Mouse (Mus musculus): Measurements from ENCODE around the gene Nrip2. TPM values are rescaled to one million over a fixed set of nuclear protein-coding genes. Genes with fewer than 3 reads are reported as not detected.
A peak's percentile ranks its signal among the peaks of the same experiment; 100 is the strongest.

Nrip2 gene
- polyA plus RNA-seq, 1 experiment from 2014 or later, result 3.1 TPM

DNA sequence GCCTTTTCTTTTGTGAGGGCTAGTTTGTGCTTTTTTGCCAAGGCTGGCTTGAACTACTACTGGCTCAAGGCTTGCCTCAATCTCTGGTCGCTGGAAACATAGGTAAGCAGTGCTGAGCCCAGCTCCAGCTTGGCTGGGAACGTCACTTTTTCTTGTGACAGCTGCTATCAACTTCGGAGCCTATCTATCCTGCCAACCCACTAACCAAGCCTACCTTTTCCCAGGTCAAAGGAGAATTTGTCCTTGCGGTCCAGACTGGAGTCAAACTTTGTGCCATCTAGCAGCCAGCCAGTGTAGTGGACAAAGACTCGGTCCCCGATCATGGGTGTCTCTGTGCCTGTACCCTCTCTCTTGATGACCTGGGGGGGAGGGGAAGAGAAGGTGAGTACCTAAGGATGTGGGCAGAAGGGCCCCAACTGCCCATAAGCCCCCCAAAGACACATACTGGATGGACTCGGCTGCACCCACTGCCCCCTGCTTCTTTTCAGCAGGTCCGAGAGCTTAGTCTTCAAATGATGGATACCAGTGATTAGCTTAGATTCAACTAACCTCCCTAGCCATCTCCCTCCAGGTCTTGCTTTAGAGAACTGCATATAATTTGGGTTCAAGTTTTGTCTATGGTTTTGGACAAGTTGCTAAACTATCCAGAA, 37.4 kb downstream of the Nrip2 start:
- H3K9me3 ChIP-seq (ENCODE audit: control insufficient read depth, low read length), result no peaks in the 10 kb centered on the region
- H3K27me3 ChIP-seq (ENCODE audit: control insufficient read depth, insufficient read depth, low read length), result no peaks in the 10 kb centered on the region
- H3K36me3 ChIP-seq (ENCODE audit: control insufficient read depth, insufficient read depth, low read length), result peaks cover 25% of the 10 kb centered on the region
- 89% methylated on average over 8 of the region's 8 CpGs for WGBS
- no peak overlapping the region for H3K9ac ChIP-seq (ENCODE audit: low read depth, low read length)
- peaks cover 2% of the 10 kb centered on the region; the same call in 1 of the 2 replicates for H3K4me1 ChIP-seq (replicated peaks; ENCODE audit: control insufficient read depth, insufficient read depth, low read length)
- DNase-seq (ENCODE audit: low spot score) (no peak), ATAC-seq (ENCODE audit: low FRiP score) (no peak)
- H3K27ac ChIP-seq (ENCODE audit: low read depth, low read length), result no peak overlapping the region
- peak overlapping the region; percentile 97; the same call in 1 of the 2 replicates for H3K4me3 ChIP-seq (ENCODE audit: low read depth, low read length)
- peak overlapping the region; percentile 60 for H3K4me2 ChIP-seq (replicated peaks; ENCODE audit: low read depth, low read length)

DNA sequence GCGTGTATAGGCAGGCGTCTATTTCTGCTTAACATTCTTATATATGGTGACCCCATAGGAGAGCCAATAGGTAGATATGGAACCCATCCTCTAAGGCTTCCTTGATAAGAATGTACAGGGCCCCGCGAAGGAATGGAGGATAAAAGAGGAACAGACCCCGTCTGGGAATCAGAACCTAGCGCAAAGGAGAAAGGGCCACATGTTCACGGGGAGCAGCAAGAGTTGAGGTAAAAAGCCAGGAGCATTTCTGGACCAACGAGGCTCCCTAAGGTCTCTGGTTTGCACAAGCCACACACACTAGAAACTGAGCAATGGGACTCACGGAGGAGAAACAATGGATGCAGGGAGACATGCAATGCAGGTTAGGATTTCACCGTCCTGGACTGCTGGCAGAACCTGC, 38.2 kb downstream of the Nrip2 start:
- DNase-seq (ENCODE audit: low spot score) (no peak), ATAC-seq (ENCODE audit: low FRiP score) (no peak)
- no peaks in the 10 kb centered on the region for H3K27me3 ChIP-seq (ENCODE audit: control insufficient read depth, insufficient read depth, low read length)
- H3K4me3 ChIP-seq (ENCODE audit: low read depth, low read length), result peak overlapping the region; percentile 97
- peak overlapping the region; percentile 60 for H3K4me2 ChIP-seq (replicated peaks; ENCODE audit: low read depth, low read length)
- H3K4me1 ChIP-seq (replicated peaks; ENCODE audit: control insufficient read depth, insufficient read depth, low read length), result peaks cover 2% of the 10 kb centered on the region; the same call in 1 of the 2 replicates
- no peaks in the 10 kb centered on the region for H3K9me3 ChIP-seq (ENCODE audit: control insufficient read depth, low read length)
- 7% methylated on average over 10 of the region's 10 CpGs for WGBS
- H3K36me3 ChIP-seq (ENCODE audit: control insufficient read depth, insufficient read depth, low read length), result peaks cover 22% of the 10 kb centered on the region
- H3K27ac ChIP-seq (ENCODE audit: low read depth, low read length), result peak overlapping the region; percentile 86
- H3K9ac ChIP-seq (ENCODE audit: low read depth, low read length), result peak overlapping the region; percentile 96

DNA sequence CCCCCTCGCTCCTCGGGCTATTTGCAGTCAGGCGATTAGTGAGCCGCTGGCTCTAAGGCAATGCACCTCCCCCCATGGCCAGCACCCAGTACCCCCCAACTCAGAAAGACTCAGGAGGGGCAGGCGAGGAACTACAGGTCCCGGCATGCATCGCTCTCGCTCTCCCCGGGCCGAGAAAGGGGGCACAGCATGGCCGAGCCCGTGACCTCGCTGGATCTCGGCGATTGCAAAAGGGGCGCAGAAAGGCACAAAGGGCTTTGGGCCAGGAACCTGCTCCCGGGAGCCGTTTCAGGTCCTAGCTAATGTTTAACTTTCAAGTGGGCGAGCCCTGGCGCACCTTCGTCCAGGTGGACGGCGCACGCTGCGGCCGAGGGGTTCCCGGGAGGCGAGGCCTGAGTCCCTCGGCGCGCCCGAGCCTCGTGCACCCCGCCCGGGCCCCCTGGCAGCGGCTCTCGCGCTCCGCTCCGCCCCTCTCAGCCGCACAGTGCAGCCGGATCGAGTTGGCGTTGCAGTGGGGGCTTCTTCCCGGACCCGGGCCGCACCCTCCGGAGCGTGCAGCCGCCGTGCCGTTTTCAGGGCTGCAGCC, 38.7 kb downstream of the Nrip2 start:
- H3K27me3 ChIP-seq (ENCODE audit: control insufficient read depth, insufficient read depth, low read length), result no peaks in the 10 kb centered on the region
- peaks cover 2% of the 10 kb centered on the region; the same call in 1 of the 2 replicates for H3K4me1 ChIP-seq (replicated peaks; ENCODE audit: control insufficient read depth, insufficient read depth, low read length)
- H3K9me3 ChIP-seq (ENCODE audit: control insufficient read depth, low read length), result no peaks in the 10 kb centered on the region
- peaks cover 19% of the 10 kb centered on the region for H3K36me3 ChIP-seq (ENCODE audit: control insufficient read depth, insufficient read depth, low read length)
- ATAC-seq (ENCODE audit: low FRiP score), result peak; percentile 77
- peak overlapping the region; percentile 97 for H3K4me3 ChIP-seq (ENCODE audit: low read depth, low read length)
- WGBS, result under 1% methylated on average over 52 of the region's 52 CpGs
- DNase-seq (ENCODE audit: low spot score), result peak; percentile 77
- peak overlapping the region; percentile 60 for H3K4me2 ChIP-seq (replicated peaks; ENCODE audit: low read depth, low read length)
- peak overlapping the region; percentile 96 for H3K9ac ChIP-seq (ENCODE audit: low read depth, low read length)
- H3K27ac ChIP-seq (ENCODE audit: low read depth, low read length), result peak overlapping the region; percentile 86

DNA sequence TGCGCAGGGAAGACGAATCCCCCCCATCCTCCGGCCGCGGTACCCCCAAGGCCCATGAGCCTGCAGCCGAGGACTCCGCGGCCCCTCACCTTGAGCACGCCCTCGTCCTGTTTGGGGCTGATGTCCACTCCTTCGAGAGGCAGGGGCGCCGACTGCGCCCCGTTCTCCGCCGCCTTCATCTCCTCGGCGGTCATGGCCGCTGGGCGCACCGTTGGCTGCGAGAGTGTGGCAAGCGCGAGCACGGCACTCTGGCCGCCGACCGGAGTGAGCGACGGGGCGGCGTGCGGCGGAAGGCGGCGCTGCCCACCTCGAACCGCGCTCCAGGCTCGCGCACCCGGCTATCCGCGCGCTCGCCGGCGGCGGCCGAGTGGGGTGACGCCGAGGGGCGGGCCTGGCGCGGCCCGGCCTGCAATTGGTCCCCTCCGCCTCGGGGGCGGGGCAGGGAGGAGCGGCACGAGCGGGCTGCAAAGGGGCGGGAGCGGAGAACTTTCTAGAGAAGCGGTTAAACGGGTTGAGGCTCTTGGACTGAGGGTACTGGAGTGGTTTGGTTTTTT, 39.3 kb downstream of the Nrip2 start, which contains the start of gene Fkbp4:
Fkbp4 (minus strand) TSS at position 361 of the 554 bp plus-strand sequence.
- ATAC-seq (ENCODE audit: low FRiP score), result peak; percentile 95
- Histone ChIP-seq H3K9me3 (ENCODE audit: control insufficient read depth, low read length) (no peaks in the 10 kb centered on the region), H3K4me2 (replicated peaks; ENCODE audit: low read depth, low read length) (peak within 1 kb of the TSS; percentile 60), H3K9ac (ENCODE audit: low read depth, low read length) (peak within 1 kb of the TSS; percentile 96), H3K36me3 (ENCODE audit: control insufficient read depth, insufficient read depth, low read length) (peaks cover 15% of the 10 kb centered on the region), H3K4me3 (ENCODE audit: low read depth, low read length) (peak within 1 kb of the TSS; percentile 97), H3K27me3 (ENCODE audit: control insufficient read depth, insufficient read depth, low read length) (no peaks in the 10 kb centered on the region), H3K4me1 (replicated peaks; ENCODE audit: control insufficient read depth, insufficient read depth, low read length) (peaks cover 2% of the 10 kb centered on the region; the same call in 1 of the 2 replicates), H3K27ac (ENCODE audit: low read depth, low read length) (peak within 1 kb of the TSS; percentile 86)
- peak; percentile 95 for DNase-seq (ENCODE audit: low spot score)
- under 1% methylated on average over 62 of the region's 67 CpGs for WGBS

DNA sequence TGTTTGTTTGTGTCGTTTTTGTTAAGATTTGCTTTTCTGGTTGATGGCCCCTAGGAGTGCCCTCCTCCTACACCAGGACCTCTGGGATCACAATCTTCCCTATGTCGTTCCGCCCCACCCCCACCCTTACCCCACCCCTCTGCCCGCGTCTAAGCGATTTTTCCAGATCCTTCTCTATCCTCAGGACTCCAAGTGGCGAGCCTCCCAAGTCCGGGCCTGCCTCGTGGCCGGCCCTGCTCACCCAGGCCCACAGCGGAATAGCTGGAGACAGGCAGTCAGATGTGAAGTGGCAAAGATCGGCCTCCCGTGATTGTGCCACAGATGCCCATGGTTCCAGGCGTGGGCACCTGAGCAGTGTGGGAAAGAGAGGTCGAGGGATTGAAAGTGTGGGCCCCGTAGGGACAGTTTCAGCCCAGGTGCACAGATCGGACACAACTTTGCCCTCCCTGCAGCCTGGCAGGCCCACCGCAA, 39.8 kb downstream of the Nrip2 start:
- no peaks in the 10 kb centered on the region for H3K27me3 ChIP-seq (ENCODE audit: control insufficient read depth, insufficient read depth, low read length)
- H3K4me1 ChIP-seq (replicated peaks; ENCODE audit: control insufficient read depth, insufficient read depth, low read length), result peaks cover 2% of the 10 kb centered on the region; the same call in 1 of the 2 replicates
- no peaks in the 10 kb centered on the region for H3K9me3 ChIP-seq (ENCODE audit: control insufficient read depth, low read length)
- 31% methylated on average over 18 of the region's 18 CpGs for WGBS
- peaks cover 14% of the 10 kb centered on the region for H3K36me3 ChIP-seq (ENCODE audit: control insufficient read depth, insufficient read depth, low read length)
- ATAC-seq (ENCODE audit: low FRiP score) (peak; percentile 73; the same call in 1 of the 2 replicates), DNase-seq (ENCODE audit: low spot score) (no peak)
- H3K9ac ChIP-seq (ENCODE audit: low read depth, low read length), result no peak overlapping the region
- H3K4me2 ChIP-seq (replicated peaks; ENCODE audit: low read depth, low read length), result peak overlapping the region; percentile 60
- H3K27ac ChIP-seq (ENCODE audit: low read depth, low read length), result no peak overlapping the region
- peak overlapping the region; percentile 97 for H3K4me3 ChIP-seq (ENCODE audit: low read depth, low read length)

DNA sequence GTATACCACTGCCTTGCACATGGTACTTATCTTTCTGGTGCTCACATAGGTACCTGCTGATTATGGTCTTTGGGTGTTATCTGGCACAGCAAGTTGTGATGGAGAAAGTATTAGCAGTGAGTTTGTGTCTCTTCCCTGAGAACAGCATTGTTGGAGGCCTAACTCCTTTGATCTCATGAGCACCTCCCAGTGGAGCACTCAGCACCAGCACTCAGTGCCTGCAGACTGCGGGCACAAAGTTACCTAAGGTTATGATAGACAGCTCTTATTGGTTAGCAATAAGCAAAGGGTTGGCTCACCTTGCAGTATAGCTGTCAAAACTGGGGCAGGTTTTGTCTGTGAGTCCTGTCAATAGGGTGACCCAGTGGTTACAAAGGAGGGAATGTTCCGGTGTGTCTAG, 41.1 kb downstream of the Nrip2 start:
- no peak for ATAC-seq (ENCODE audit: low FRiP score)
- H3K4me2 ChIP-seq (replicated peaks; ENCODE audit: low read depth, low read length), result no peak overlapping the region
- H3K27ac ChIP-seq (ENCODE audit: low read depth, low read length), result no peak overlapping the region
- no peaks in the 10 kb centered on the region for H3K9me3 ChIP-seq (ENCODE audit: control insufficient read depth, low read length)
- peaks cover 10% of the 10 kb centered on the region for H3K36me3 ChIP-seq (ENCODE audit: control insufficient read depth, insufficient read depth, low read length)
- peaks cover 2% of the 10 kb centered on the region; the same call in 1 of the 2 replicates for H3K4me1 ChIP-seq (replicated peaks; ENCODE audit: control insufficient read depth, insufficient read depth, low read length)
- no peak for DNase-seq (ENCODE audit: low spot score)
- no peaks in the 10 kb centered on the region for H3K27me3 ChIP-seq (ENCODE audit: control insufficient read depth, insufficient read depth, low read length)
- 93% methylated on average over 2 of the region's 2 CpGs for WGBS
- no peak overlapping the region for H3K4me3 ChIP-seq (ENCODE audit: low read depth, low read length)
- H3K9ac ChIP-seq (ENCODE audit: low read depth, low read length), result no peak overlapping the region

DNA sequence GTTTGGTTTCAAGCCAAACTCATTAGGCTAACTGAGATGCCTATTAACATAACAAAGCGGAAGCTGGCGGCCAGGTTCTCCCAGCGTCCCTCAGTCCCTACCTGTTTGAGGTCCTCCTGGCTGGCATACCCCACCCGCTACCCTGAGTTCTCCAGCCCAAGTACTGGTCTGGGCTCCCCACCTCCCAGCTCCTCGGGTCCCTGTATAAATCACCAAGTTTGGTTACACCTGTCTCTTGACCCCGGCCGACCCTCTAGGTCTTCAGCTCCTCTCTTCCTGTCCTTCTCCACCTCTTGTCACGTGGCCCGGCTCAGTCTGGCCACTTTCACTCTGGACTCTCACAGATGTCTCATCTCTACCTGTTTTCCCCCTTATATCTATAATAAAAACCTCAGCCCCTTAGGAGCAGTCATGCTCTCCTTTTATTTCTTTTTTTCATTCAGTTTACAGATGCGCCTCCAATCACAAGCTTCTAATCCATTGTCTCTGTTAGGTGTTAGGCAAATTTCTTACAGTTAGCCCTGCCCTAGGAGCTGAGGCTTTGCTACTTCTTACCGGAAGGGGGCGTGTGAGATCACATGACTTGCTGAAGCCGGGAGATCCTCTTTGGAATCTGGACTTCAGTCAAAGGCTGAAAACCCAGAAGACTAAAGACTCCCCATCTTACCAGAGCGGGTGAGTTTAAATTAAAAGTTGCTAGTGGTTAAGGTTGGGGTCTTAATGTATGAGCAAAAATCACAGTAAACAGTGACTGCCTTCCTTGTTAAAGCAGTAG, 46.9 kb downstream of the Nrip2 start:
- ATAC-seq (ENCODE audit: low FRiP score), result peak; percentile 68
- H3K9me3 ChIP-seq (ENCODE audit: control insufficient read depth, low read length), result no peaks in the 10 kb centered on the region
- peak; percentile 76 for DNase-seq (ENCODE audit: low spot score)
- no peaks in the 10 kb centered on the region for H3K27me3 ChIP-seq (ENCODE audit: control insufficient read depth, insufficient read depth, low read length)
- no peak overlapping the region for H3K27ac ChIP-seq (ENCODE audit: low read depth, low read length)
- WGBS, result 16% methylated on average over 14 of the region's 14 CpGs
- H3K4me1 ChIP-seq (replicated peaks; ENCODE audit: control insufficient read depth, insufficient read depth, low read length), result no peaks in the 10 kb centered on the region
- no peak overlapping the region for H3K4me3 ChIP-seq (ENCODE audit: low read depth, low read length)
- H3K4me2 ChIP-seq (replicated peaks; ENCODE audit: low read depth, low read length), result no peak overlapping the region
- no peak overlapping the region for H3K9ac ChIP-seq (ENCODE audit: low read depth, low read length)
- no peaks in the 10 kb centered on the region for H3K36me3 ChIP-seq (ENCODE audit: control insufficient read depth, insufficient read depth, low read length)

DNA sequence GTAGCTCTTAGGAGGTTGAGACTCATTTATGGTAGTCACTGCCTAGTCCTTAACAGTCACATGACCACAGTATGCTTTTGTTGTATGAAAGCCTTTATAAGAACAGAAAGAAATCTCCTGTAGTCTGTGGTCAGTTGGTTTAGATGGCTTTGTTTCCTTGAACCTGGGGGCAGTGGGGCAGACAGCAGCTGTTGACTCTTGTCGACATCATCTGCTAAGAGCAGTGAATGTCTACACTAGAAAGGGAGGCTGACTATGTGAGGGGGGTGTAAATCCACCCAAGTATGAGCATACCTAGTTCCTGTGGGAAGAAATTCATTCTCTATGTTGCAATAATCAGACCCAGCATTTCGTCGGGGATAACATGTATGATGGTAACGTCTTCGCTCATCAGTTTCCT, 48.0 kb downstream of the Nrip2 start:
- DNase-seq (ENCODE audit: low spot score), result no peak
- H3K9me3 ChIP-seq (ENCODE audit: control insufficient read depth, low read length), result no peaks in the 10 kb centered on the region
- no peak overlapping the region for H3K27ac ChIP-seq (ENCODE audit: low read depth, low read length)
- no peaks in the 10 kb centered on the region for H3K36me3 ChIP-seq (ENCODE audit: control insufficient read depth, insufficient read depth, low read length)
- no peak for ATAC-seq (ENCODE audit: low FRiP score)
- no peak overlapping the region for H3K9ac ChIP-seq (ENCODE audit: low read depth, low read length)
- whole genome bisulfite sequencing, result 95% methylated on average over 5 of the region's 5 CpGs
- no peaks in the 10 kb centered on the region for H3K4me1 ChIP-seq (replicated peaks; ENCODE audit: control insufficient read depth, insufficient read depth, low read length)
- no peak overlapping the region for H3K4me2 ChIP-seq (replicated peaks; ENCODE audit: low read depth, low read length)
- no peak overlapping the region for H3K4me3 ChIP-seq (ENCODE audit: low read depth, low read length)
- no peaks in the 10 kb centered on the region for H3K27me3 ChIP-seq (ENCODE audit: control insufficient read depth, insufficient read depth, low read length)
